Mouse (Mus musculus) myocyte (in vitro differentiated cells): ENCODE results near the gene Ube3c.

Source experiments
- POLR2AphosphoS2 ChIP-seq: IDR thresholded peaks from one replicate; pipeline ENCODE4 v1.6.1; 2011; ENCODE audit warnings: low read depth, control low read depth; ENCODE audit not compliant: insufficient read length
- TCF12 ChIP-seq: IDR thresholded peaks from one replicate; pipeline ENCODE4 v1.6.1; 2011; ENCODE audit warnings: mild to moderate bottlenecking, control low read depth; ENCODE audit not compliant: poor library complexity, insufficient read depth, severe bottlenecking
- USF1 ChIP-seq: IDR thresholded peaks from one replicate; pipeline ENCODE4 v1.6.1; 2011; ENCODE audit warnings: low read depth, mild to moderate bottlenecking, control low read depth, moderate library complexity

GRCm38 (mm10) chr5:29577795-29578631 lies 9.0 kb downstream of the Ube3c start:
- TF ChIP-seq TCF12 (no peak), USF1 (no peak), POLR2AphosphoS2 (no peak)
